Mouse (Mus musculus): ENCODE data around the gene Gm17332. TPM values are rescaled to one million over a fixed set of nuclear protein-coding genes. Genes with fewer than 3 reads are reported as not detected.
"Not testable (repeated sequence)": the region's sequence is repeated elsewhere in the genome, so short reads cannot be mapped to it uniquely, and the experiment has no call there.

Gm17332 gene
- polyA plus RNA-seq, 1 experiment from 2014 or later = not detected

DNA sequence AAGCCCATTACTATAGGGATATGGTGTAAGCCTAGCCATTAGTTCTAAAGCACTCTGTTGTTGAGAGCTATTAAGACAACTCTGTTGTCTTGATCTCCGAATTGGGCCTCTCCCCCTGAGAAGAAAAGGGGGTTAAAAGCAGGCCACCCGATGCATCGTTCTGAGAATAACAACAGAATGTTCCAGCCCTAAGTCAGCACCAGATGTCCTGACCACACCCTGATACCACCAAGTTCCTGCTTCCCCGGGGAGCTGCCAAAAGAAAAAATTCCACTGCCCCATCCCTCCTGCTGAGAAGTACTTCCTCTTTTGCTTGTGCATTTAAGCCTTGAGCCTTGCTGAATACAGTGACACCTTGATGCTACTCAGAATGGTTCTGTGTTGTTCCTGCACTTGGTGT, 48.5 kb downstream of the Gm17332 start:
- H3K4me1 ChIP-seq (replicated peaks); H3K9me3 ChIP-seq; H3K27me3 ChIP-seq; H3K27ac ChIP-seq; ATAC-seq (ENCODE audit: low FRiP score); H3K36me3 ChIP-seq; H3K4me2 ChIP-seq; H3K4me3 ChIP-seq; H3K9ac ChIP-seq: not testable (repeated sequence)
- 66% methylated on average over 4 of the region's 4 CpGs for WGBS

Other genes starting within 250 kb of the Gm17332 start
- 11.2 and 11.5 TPM in 2 replicates for gene Erlec1, start 228.1 kb downstream of the Gm17332 start, polyA plus RNA-seq (2015; fragmentation: Nextera tagmentation; extraction: Ambion mirVana)
- 23.9 and 26.3 TPM in 2 replicates for gene Chac2, start 196.1 kb downstream of the Gm17332 start, polyA plus RNA-seq (2015; fragmentation: Nextera tagmentation; extraction: Ambion mirVana)
- gene Stc2, start 187.6 kb upstream of the Gm17332 start, polyA plus RNA-seq (2015; fragmentation: Nextera tagmentation; extraction: Ambion mirVana) = 0.65 and 0.80 TPM in 2 replicates

Data from hindbrain, embryonic 13.5 days (tissue).